Mouse (Mus musculus) lung, embryonic 14.5 days (tissue): ENCODE data around the gene Stard13. TPM values are rescaled to one million over a fixed set of nuclear protein-coding genes. Genes with fewer than 3 reads are reported as not detected.

ENCODE experiments used
- ATAC-seq: fragments of 200-750 bp; cut with Nextera tagmentation; 2 replicates; pipeline ENCODE4 v1.8.0; 2017; ENCODE audit warnings: mild to moderate bottlenecking, moderate TSS enrichment, moderate library complexity; ENCODE audit not compliant: insufficient read depth
- DNase-seq: peaks from one replicate; pipeline ENCODE4 v3.0.0-alpha.2; 2015
- H3K27ac ChIP-seq: fragments of 300-500 bp; sonication (generic); 2 replicates; pipeline ENCODE4 v1.5.1; 2014; ENCODE audit warnings: low read depth, mild to moderate bottlenecking, moderate library complexity
- H3K27me3 ChIP-seq: fragments of 300-500 bp; sonication (generic); 2 replicates; pipeline ENCODE4 v1.6.1; 2014; ENCODE audit warnings: low read length, control low read depth; ENCODE audit not compliant: insufficient read depth
- H3K36me3 ChIP-seq: fragments of 300-500 bp; sonication (generic); 2 replicates; pipeline ENCODE4 v1.6.1; 2014; ENCODE audit warnings: control low read depth; ENCODE audit not compliant: insufficient read depth
- H3K4me1 ChIP-seq: fragments of 300-500 bp; sonication (generic); 2 replicates; pipeline ENCODE4 v1.6.1; 2014; ENCODE audit warnings: antibody characterized with exemption, control low read depth; ENCODE audit not compliant: insufficient read depth
- H3K4me2 ChIP-seq: fragments of 300-500 bp; sonication (generic); 2 replicates; pipeline ENCODE4 v1.6.1; 2014; ENCODE audit warnings: mild to moderate bottlenecking
- H3K4me3 ChIP-seq: fragments of 300-500 bp; sonication (generic); 2 replicates; pipeline ENCODE4 v1.5.1; 2014; ENCODE audit warnings: low read depth, low read length
- H3K9ac ChIP-seq: fragments of 300-500 bp; sonication (generic); 2 replicates; pipeline ENCODE4 v1.6.1; 2014
- H3K9me3 ChIP-seq: fragments of 300-500 bp; sonication (generic); 2 replicates; pipeline ENCODE4 v1.6.1; 2016; ENCODE audit warnings: low read depth, low read length, control low read depth
- CTCF ChIP-seq: IDR thresholded peaks from 2 replicates; pipeline ENCODE4 v1.5.1; 2016; ENCODE audit warnings: antibody characterized with exemption, low read depth
- WGBS: fragments of 180-500 bp; shearing (Covaris S2); extraction: QIAGEN DNeasy Blood & Tissue Kit; methylation state at CpG from one replicate; pipeline ENCODE4 v1.1.7; 2014; 5-methylcytosine and 5-hydroxymethylcytosine counted together
- polyA plus RNA-seq: library from polyadenylated mRNA; unstranded; fragments of >200 nt; fragmentation: Nextera tagmentation; extraction: Ambion mirVana; gene quantifications from 2 replicates; pipeline ENCODE4 v1.2.1, GENCODE M21; 2014

Stard13 gene
- polyA plus RNA-seq, 1 experiment from 2014 or later = 14.5 TPM

- DNase-seq = no peak
- Histone ChIP-seq H3K4me2 (no peak overlapping the region), H3K4me1 (no peaks in the 10 kb centered on the region), H3K27ac (no peak overlapping the region), H3K9ac (no peak overlapping the region), H3K27me3 (no peaks in the 10 kb centered on the region), H3K4me3 (no peak overlapping the region), H3K9me3 (no peaks in the 10 kb centered on the region), H3K36me3 (no peaks in the 10 kb centered on the region)
- 96% methylated on average over 4 of the region's 4 CpGs for WGBS
- ATAC-seq = no peak
- TF ChIP-seq CTCF = no peak
Measured at GRCm38 (mm10) chr5:151002051-151002450, 231.6 kb downstream of the Stard13 start.

DNA sequence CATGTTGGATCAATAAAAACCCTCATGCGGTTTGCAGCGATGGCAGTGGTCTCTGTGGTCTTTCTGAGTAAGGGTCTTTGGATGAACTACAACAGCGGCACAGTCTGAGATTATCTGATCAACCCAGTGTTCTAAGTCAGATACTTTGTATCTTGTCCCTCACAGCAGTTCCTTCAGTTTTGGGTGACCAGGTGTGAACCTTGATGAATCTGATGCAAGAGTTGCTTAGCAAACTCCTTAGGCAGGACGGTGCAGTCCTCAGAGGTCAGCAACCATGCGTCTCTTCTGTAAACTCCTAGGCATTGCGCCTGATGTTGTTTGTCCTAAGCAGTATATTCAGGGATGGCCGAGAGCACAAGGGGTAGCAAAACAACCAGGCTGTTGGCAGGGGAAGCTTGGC lies 232.5 kb downstream of the Stard13 start:
- no peak for TF ChIP-seq CTCF
- WGBS = 81% methylated on average over 7 of the region's 7 CpGs

DNA sequence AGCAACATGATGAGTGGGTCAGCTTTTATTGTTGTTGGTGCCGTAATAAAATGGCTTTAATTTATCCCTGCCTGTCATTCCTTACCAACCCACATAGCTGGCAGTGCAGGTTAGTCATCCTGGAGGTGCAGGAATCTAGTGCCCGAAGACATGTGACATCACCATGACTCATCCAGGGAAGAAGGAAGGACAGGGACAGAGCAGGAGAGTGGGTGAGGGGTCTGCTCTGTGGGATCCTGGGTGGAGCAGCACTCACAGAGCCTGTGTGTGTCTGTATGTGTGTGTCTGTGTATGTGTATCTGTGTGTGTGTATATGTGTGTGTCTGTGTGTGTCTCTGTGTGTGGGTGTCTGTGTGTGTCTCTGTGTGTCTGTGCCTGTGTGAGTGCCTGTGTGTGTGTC lies 237.1 kb downstream of the Stard13 start:
- Histone ChIP-seq H3K27me3 (no peaks in the 10 kb centered on the region), H3K27ac (no peak overlapping the region), H3K4me2 (no peak overlapping the region), H3K4me1 (no peaks in the 10 kb centered on the region), H3K9ac (no peak overlapping the region), H3K9me3 (no peaks in the 10 kb centered on the region), H3K4me3 (no peak overlapping the region), H3K36me3 (no peaks in the 10 kb centered on the region)
- 69% methylated on average over 2 of the region's 2 CpGs for WGBS
- DNase-seq (no peak), ATAC-seq (no peak)
- no peak for TF ChIP-seq CTCF

More for the DNA sequence above, 232.5 kb downstream of the Stard13 start:
- no peak overlapping the region for H3K9ac ChIP-seq
- DNase-seq (no peak), ATAC-seq (no peak)
- H3K4me3 ChIP-seq = no peak overlapping the region
- H3K27ac ChIP-seq = no peak overlapping the region
- H3K4me1 ChIP-seq = no peaks in the 10 kb centered on the region
- no peaks in the 10 kb centered on the region for H3K36me3 ChIP-seq
- H3K27me3 ChIP-seq = no peaks in the 10 kb centered on the region
- H3K4me2 ChIP-seq = no peak overlapping the region
- no peaks in the 10 kb centered on the region for H3K9me3 ChIP-seq

DNA sequence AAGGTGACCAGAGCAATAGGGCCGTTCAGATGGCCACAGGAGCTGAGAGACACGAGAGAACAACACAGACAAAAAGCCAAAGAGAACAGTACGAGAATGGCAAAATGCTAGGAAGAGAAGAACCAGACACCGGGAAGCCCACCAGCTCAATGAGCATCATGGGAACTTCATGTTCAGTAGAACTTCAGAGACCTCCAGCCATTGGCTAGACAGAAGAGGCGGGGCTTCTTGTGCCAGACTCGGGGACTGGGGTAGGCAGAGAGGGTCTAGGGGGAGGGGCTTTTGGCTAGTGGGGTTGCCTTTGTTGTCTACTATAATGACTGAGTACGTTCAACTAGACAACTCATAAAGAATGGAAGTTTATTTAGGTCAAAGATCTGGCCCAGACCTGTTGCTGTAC lies 239.5 kb downstream of the Stard13 start:
- H3K4me3 ChIP-seq = no peak overlapping the region
- ATAC-seq (no peak), DNase-seq (no peak)
- no peak overlapping the region for H3K9ac ChIP-seq
- H3K4me2 ChIP-seq = no peak overlapping the region
- no peak for TF ChIP-seq CTCF
- no peaks in the 10 kb centered on the region for H3K36me3 ChIP-seq
- no peaks in the 10 kb centered on the region for H3K27me3 ChIP-seq
- H3K27ac ChIP-seq = no peak overlapping the region
- no peaks in the 10 kb centered on the region for H3K4me1 ChIP-seq
- WGBS = 86% methylated on average over 7 of the region's 7 CpGs
- H3K9me3 ChIP-seq = no peaks in the 10 kb centered on the region

Other genes with a start within 250 kb of the Stard13 start
- gene Gm42906, start 194.3 kb upstream of the Stard13 start, polyA plus RNA-seq = not detected in 2 replicates